Mouse (Mus musculus): Measurements from ENCODE around the gene Tnfrsf21.

The Tnfrsf21 gene

DNA sequence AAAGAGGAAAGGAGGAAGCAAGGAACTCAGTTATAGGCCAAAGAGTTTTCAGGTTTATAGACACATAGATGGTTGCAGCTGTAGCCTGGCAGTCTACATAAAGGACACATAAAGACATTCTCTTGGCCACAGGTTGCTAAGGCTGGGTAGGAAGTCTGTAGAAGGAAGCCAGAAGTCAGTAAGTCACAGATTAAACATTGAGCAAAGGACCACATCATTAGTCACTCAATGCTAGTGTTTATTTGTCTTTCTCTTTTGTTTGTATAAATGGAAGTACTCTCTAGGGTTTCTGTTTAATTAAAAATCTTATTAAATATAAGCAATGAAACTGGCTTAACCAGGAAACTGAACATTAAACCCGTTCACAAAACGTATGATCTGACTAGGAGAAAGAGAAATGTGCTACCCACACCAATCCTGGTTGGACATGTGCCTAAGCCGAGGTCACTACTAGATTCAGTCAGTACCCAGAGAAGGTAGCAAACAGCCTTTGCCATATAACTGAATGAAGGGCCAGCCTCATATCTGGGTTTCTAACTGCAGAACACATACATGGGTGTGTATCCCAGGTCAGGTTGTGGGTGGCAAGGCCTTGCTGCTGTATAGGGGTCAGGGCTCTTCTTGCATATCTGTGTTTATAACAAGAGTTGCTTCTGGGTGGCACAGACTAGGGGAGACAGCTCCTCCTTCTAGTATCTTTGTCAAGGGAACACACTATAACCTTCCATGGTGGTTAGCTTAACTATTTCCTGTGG is 113.9 kb downstream of the Tnfrsf21 start:
- DNase-seq (ENCODE audit: low read depth, low spot score) = no peak

DNA sequence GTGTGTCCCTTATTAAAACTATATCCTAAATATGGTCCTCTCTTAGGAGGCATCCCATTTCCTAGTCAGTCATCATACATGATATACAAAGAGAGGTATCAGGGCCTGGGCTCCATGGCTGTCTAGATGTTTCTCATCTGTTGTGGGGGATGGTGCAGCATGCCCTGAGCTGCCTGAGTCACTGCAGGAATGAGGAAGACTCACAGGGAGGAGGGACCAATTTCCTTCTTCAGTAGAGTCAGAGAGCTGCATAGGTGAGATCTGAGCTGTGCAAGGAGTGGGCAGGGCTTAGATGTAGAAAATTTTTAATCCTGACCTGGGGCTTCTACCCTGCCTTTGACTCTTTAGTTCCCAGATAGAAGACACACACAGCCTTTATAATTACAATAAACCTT is 114.5 kb downstream of the Tnfrsf21 start:
- DNase-seq (ENCODE audit: low read depth, low spot score) = no peak

DNA sequence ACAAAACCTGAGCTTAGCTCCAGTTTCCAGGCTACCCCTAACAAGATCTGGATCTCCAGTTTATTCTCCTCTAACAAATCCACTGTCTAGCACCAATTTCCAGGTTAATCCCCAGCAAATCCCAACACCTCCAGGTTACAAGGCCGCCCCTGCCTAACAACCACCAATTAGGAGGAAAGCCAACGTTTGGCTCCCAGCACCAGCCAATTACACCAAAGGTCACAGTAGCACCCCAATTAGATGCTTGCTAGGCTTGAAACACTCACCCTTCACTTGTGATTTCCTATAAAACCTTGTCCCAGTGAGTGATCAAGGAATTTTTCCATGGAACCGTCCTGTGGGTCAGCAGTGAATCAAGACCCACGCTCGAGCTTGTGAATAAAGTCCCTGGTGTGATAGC is 116.1 kb downstream of the Tnfrsf21 start:
- no peak for DNase-seq (ENCODE audit: low read depth, low spot score)

DNA sequence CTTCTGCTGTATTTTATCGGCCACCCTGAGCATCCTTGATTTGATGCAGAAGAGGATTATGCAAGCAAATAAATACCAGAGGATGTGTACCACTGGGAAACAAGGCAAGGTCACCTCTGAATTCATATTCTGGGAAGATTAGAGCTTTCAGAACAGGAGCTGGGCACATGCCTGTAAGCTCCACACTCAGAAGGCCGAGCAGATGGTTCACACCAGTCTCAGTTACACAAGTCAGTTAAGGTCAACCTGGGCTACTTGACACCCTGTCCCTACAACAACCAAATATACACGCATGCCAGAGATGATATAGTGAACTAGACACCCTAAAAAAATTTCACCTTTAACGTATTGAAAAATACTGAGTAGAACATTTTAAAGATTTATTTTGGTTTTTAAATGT is 116.8 kb downstream of the Tnfrsf21 start:
- no peak for DNase-seq (ENCODE audit: low read depth, low spot score)

DNA sequence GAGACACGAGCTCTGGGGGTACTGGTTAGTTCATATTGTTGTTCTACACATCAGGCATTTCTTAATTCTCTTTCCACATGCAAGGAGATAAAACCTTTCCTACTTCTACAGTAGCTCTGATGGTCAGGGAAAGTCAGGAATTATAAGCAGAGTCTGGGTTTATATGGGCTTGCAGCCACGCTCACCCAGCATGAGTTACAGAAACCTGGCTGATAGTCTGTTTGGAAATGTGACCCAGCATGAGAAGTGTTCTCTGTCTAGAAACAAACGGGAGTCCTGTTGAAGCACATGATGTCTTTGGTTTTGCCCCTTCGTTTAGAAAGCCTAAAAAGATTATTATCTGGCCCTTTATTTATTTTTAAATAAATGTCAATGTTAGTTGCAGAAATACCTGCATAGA is 118.6 kb downstream of the Tnfrsf21 start:
- DNase-seq (ENCODE audit: low read depth, low spot score) = no peak

DNA sequence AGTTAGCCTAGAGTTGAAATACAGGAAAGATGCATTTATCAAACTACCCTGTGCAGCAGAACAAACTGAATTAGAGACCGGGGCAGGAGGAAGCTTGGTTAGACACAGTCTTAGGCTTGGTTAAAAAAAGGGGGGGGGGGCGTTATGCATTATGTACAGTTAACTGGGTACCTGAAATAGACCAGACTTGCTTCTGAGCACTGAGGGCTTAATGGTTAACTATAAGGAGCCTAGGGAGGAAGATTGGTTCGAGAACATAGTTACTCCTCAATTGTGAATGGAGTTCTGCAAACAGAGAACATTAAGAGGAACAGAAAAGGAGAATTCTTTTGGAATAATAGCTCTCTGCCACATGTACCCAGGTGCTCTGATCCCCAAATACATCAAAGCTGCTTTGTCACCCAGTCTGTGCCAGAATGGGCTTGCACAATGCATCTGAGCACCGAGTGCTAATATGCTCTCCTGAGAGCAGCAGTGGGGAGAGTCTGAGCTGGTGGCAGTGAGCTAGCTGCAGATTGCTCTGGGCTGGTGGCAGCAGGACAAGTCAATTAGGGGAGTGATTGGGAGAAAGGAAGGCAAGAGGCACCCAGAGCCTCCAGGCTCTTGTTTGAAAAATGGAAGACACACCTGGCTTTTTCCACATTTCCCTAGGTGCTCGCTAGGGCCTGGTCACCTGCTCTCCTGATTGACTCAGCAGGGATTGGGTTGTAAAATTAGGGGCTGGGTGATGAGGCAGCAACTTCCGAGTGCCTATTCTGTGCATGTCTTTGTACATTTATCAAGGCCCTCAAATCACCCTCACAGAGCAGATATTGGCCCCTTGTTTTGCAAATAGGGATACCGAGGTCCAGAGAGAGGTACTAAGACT is 119.3 kb downstream of the Tnfrsf21 start:
- DNase-seq (ENCODE audit: low read depth, low spot score) = no peak

DNA sequence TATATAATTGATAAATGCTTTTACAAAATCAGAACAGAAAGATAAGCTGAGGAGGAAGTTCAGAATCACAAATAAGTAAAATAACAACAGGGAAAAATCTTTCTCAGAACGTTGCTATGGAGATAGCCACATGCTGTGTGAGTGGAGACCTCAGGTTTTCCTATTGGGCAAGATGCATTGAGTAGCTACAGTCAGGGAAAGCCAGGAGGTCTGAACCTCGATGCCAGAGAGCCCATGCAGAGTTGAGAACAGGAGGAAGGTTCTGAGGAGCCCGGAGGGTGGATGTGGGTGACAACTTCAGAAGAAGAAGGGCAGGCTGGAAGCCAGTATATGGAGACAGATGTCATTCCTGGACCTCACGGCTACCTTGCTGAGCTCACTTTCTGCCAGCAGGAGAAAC is 120.4 kb downstream of the Tnfrsf21 start:
- no peak for DNase-seq (ENCODE audit: low read depth, low spot score)

DNA sequence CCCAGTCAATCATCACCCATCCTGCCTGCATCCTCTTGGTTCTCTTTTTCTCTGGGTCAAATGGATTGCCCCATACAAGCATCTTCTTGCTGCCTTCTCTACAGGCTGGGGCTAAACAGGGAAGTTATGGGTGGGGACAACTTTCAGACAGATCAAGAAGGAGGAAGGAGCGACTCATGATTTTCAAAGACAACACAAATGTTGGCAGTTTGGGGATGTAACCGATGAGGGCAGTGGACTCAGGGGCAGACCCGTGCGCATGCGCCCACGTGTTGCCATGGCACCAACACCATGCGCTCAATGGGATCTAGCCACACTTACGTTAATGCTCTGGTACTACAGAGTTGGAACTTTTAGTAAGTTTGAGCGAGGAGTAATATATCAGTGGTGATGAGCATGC is 121.5 kb downstream of the Tnfrsf21 start:
- no peak for DNase-seq (ENCODE audit: low read depth, low spot score)

DNA sequence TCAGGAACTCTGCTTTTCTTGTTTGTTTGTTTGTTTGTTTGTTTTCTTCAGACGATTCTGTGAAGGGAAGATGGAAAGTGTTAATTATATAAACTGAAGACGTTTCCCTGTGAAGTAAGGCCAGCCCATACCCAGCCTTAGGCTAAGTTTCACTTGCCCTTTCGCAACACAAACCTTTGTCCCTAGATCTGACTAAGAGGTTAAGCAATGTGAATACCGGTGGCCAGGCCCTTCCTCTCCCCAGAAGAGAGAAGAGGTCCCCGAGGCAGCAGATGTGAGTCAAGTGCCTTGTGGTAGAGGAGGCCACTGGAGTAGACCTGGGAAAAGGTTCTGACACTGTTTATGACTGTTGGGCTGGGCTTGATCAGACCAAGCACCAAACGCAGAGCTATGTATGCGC is 122.0 kb downstream of the Tnfrsf21 start:
- no peak for DNase-seq (ENCODE audit: low read depth, low spot score)
